Mouse (Mus musculus) cortical plate, adult 2 months (tissue): ENCODE data around the gene Emb. TPM values are rescaled to one million over a fixed set of nuclear protein-coding genes. Genes with fewer than 3 reads are reported as not detected.
"Not testable (repeated sequence)": the region's sequence is repeated elsewhere in the genome, so short reads cannot be mapped to it uniquely, and the experiment has no call there.

Source experiments
- H3K27ac ChIP-seq: fragments of 200-500 bp; 2 replicates; pipeline ENCODE4 v1.5.1; 2012; ENCODE audit warnings: low read length, control low read depth, inconsistent platforms; ENCODE audit not compliant: insufficient read depth
- H3K4me1 ChIP-seq: fragments of 200-500 bp; 2 replicates; pipeline ENCODE4 v1.6.1; 2011; ENCODE audit warnings: low read length; ENCODE audit not compliant: control insufficient read depth, insufficient read depth
- H3K4me3 ChIP-seq: fragments of 200-500 bp; 2 replicates; pipeline ENCODE4 v1.5.1; 2011; ENCODE audit warnings: mild to moderate bottlenecking, low read length, control low read depth; ENCODE audit not compliant: insufficient read depth
- CTCF ChIP-seq: fragments of 200-500 bp; IDR thresholded peaks from 2 replicates; pipeline ENCODE4 v1.5.1; 2011; ENCODE audit warnings: mild to moderate bottlenecking, control low read depth, low read length; ENCODE audit not compliant: insufficient read depth; ENCODE audit errors: extremely low read depth
- POLR2A ChIP-seq: fragments of 200-500 bp; IDR thresholded peaks from 2 replicates; pipeline ENCODE4 v1.6.1; 2011; ENCODE audit warnings: mild to moderate bottlenecking, low read length, control low read depth; ENCODE audit not compliant: insufficient read depth; ENCODE audit errors: extremely low read depth
- polyA plus RNA-seq: library from polyadenylated mRNA; depleted of rRNA; stranded (reverse); fragments of >200 nt; gene quantifications from 2 replicates; pipeline ENCODE4 v1.2.3, GENCODE M21; 2012; rRNA removed

Gene Emb
- 18.6 and 21.0 TPM in 2 replicates for polyA plus RNA-seq

DNA sequence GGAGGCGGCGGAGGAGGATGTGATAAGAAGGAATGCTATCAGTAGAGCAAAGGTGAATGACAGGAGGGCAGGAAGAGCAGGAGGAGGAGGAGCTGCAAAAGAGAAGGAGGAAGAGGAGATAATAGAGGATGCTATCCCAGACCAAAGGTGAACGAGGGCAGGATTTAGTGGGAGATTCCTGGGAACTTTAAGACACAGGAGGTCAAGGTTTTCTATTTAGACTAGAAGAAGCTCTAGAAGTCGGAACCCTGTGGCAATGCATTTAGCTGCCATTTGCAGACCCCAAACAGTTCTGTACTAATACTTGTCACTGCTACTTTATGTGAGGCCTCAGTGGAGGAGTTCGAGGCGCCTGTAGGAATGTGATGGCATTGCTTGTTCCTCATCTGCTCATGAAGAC lies at the start of gene Emb:
Gene Emb, plus strand, starts transcription at position 301 of the 400 bp plus-strand sequence.
- no peak within 1 kb of the TSS for H3K27ac ChIP-seq
- H3K4me3 ChIP-seq: no peak within 1 kb of the TSS
- no peaks in the 10 kb centered on the region for H3K4me1 ChIP-seq
- TF ChIP-seq POLR2A: no peak
- no peak for TF ChIP-seq CTCF

DNA sequence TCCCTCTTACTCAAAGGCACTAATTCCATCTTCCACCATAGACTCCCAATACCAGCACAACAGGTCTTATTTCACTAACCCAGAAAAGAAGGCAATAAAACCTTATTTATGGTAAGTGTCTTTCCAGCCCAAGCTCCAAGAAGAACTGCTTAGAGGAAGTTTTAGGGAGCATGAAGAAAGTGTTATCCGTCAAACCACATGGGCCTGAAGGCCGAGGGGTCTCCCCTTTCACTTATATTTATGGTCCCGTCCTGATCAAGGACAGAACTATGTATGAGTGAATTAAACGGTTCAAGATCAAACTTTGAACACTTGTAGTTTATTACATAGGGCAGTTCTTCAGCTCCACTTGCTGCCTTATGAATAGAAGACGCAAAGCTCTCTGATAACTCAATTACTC lies 44.4 kb upstream of the Emb start:
- H3K4me1 ChIP-seq: no peaks in the 10 kb centered on the region
- H3K27ac ChIP-seq: no peak overlapping the region
- TF ChIP-seq CTCF (no peak), POLR2A (no peak)
- H3K4me3 ChIP-seq: no peak overlapping the region

DNA sequence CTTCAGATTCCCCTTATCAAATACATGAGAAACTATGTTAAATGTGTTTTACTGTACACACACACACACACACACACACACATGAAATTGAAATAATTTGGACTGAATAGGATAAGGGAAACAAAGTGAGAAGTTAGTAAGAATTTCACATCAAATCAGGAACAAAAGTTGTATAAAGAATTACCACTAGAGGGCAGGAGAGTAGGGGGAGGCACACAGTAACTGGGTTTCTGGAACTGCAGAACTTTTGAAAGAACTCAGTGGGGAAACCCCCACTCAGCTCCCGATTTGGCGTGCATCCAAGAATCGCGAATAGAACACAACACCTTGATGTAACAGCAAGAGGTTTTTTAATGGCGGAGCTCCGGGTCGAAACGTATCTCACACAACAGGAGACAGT lies 43.3 kb upstream of the Emb start:
- H3K27ac ChIP-seq: no peak overlapping the region

DNA sequence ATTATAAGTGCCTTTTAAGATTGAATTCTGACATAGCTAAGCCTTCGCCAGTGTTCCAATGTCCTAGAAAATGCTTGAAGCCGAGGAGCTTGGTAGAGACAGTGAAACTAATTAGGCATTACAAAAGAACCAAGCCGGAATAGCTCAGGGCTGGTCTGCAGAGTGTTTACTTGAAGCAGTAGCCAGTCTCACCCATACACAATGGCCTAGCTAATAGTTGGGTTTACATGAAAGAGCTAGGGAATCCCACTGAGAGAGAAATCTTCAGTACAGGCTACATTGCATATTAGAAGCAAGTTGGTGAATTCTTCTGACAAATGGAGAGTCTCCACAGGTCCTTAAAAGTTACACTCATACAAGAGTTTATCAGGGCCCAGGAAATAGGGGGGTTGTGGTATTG lies 27.4 kb upstream of the Emb start:
- not testable (repeated sequence) for H3K4me3 ChIP-seq, H3K27ac ChIP-seq, H3K4me1 ChIP-seq

More for the DNA sequence above, 43.3 kb upstream of the Emb start:
- H3K4me1 ChIP-seq: no peaks in the 10 kb centered on the region
- TF ChIP-seq CTCF (no peak), POLR2A (no peak)
- H3K4me3 ChIP-seq: no peak overlapping the region

DNA sequence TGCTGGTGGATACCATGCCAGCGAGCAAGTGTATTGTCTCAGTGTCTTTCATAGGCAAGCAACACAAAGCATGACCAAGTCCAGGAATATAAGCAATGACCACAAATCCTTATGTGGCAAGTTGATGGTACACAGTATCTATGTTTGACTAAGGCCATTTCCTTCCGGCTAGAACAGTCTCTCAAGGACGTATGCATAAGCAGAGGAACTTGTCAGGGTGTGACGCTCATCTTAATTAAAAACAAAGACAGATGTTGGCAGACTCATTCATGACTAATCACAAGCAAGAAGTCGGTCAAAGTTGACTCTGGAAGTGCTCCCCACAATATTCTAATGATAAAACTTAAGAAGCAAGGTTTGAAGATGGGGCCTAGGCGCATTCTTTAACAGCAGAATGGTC lies 25.0 kb upstream of the Emb start:
- no peak overlapping the region for H3K4me3 ChIP-seq
- no peak overlapping the region for H3K27ac ChIP-seq
- no peaks in the 10 kb centered on the region for H3K4me1 ChIP-seq
- TF ChIP-seq CTCF: no peak
- TF ChIP-seq POLR2A: no peak

DNA sequence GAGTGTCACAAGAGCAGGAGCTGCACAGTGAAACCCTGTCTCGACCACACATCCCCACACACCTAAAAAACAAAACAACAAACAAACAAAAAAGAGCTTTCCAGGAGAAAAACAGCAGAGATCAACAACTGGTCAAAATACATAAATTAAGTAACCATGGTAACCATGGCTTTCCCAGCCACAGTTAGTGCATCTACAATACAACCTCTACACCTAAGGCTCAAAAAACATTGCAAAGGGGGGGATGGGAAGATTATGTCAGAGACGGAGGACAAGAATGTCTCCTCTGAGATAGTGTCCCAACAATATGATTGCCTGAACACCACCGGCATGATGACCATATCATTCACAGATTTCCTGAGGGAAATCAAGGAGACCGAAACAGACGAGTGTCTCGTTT lies 23.0 kb upstream of the Emb start:
- no peak overlapping the region for H3K4me3 ChIP-seq
- H3K4me1 ChIP-seq: no peaks in the 10 kb centered on the region
- H3K27ac ChIP-seq: no peak overlapping the region
- TF ChIP-seq POLR2A: no peak
- TF ChIP-seq CTCF: no peak

DNA sequence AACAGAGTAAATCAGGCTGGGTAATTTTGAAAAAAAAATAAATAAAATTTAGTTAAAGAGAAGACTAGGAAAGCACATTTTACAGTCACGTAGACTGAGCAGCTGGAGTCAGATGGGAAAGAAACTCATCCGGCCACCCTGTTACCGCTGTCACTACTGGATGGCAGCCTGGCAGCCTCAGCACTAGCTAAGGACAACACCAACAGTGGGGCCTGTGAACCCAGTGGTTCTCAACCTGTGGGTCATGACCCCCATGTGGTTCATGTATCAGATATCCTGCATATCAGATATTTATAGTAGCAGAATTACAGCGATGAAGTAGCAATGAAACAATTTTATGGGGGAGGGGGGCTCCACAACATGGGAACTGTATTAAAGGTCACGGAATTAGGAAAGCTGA lies 16.2 kb upstream of the Emb start:
- TF ChIP-seq POLR2A: no peak
- no peak for TF ChIP-seq CTCF
- H3K4me1 ChIP-seq: no peaks in the 10 kb centered on the region
- no peak overlapping the region for H3K4me3 ChIP-seq
- no peak overlapping the region for H3K27ac ChIP-seq

DNA sequence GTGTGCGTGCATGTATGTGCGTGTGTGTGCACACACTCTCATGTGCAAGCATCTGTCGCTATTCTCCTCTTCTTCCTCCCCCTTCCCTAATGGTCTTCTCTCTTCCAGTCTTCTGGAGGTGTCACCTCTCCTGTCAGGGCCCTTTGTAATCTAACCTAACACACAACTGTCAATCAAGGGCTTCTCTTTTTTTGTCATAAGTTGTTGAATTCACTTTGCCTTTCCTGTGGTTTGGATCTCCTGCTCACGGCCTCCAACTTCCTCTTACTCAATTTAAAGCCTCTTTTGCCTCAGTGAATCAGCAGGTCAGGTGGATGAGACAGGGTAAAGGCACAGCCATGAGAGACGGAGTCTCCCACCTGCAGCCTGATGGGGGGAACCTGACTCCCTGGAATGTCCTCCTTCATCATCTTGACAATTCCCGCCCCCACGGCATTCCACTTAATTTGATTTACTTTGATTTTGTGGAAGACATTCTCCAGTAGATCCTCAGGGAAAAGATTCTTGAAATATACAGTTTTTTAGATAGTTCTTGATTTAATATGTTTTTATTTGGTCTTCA lies 14.8 kb upstream of the Emb start:
- no peak overlapping the region for H3K27ac ChIP-seq
- TF ChIP-seq POLR2A: no peak
- no peak for TF ChIP-seq CTCF
- H3K4me3 ChIP-seq: no peak overlapping the region
- no peaks in the 10 kb centered on the region for H3K4me1 ChIP-seq

DNA sequence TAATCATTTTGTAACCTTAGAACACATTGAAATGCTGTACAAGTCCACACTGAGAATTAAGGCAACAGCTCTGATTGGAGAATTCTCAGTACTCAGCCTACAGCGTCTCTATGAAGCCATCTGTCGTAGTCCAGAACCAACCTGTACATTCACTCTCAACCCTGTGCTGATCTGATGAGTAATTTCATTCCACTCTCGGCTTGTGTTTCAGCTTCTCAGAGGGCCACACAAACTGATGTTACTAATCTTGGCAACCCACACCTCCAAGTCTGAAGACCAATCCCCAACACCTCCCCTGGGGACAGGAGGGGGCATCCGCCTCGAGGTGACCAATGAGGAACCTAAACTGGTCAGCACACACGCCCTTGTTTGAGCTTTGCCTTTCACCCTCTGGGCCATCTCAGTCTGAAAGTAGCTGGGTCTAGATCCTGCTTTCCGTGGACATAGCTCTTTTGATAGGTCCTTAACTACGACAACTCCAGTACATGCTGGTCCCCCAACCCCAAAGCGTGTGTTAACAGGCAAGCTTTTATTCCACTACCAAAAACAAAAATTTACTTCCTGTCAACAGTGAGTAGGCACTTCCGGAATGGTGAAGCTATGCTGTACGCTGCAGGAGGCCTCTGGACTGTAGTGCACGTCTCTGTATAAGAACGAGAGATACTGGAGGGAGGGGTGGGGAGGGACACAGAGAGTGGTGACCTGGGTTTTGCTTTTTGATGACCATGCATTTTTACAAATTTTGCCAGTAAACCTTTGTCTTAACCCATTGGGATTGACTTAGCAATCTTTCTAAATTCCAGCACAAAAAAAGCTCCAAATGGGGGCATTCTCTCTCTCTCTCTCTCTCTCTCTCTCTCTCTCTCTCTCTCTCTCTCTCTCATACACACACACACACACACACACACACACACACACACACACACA lies 12.5 kb upstream of the Emb start:
- no peak for TF ChIP-seq CTCF
- no peak for TF ChIP-seq POLR2A
- H3K27ac ChIP-seq: no peak overlapping the region
- no peaks in the 10 kb centered on the region for H3K4me1 ChIP-seq
- no peak overlapping the region for H3K4me3 ChIP-seq

DNA sequence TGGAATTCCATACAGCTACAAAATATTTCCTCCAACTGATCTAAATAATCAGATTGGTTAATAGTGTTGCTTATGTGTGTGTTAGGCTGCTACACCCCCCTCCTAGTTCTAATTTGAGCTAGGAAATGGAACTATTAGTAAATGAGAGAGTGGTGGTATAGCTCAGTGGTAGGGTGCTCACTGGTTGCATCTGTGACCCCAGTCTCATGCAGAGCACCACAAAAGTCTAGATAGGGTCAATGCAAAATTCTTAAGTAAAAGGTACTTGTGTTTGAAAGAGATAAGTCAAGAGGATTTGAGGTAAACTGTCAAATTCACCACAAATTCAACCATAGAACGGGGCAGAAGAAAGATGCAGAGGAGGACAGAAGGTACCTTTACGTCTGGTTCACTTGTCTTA lies 10.7 kb upstream of the Emb start:
- no peak overlapping the region for H3K4me3 ChIP-seq
- no peak overlapping the region for H3K27ac ChIP-seq
- TF ChIP-seq CTCF (no peak), POLR2A (no peak)
- no peaks in the 10 kb centered on the region for H3K4me1 ChIP-seq
